Mouse (Mus musculus) cerebellum, adult 2 months (tissue): Measurements from ENCODE around the gene Kdm4b.

Experiments
- CTCF ChIP-seq: fragments of 200-500 bp; IDR thresholded peaks from 2 replicates; pipeline ENCODE4 v1.5.1; 2011; ENCODE audit warnings: low read depth, mild to moderate bottlenecking, control low read depth, low read length, moderate library complexity, borderline replicate concordance; ENCODE audit not compliant: insufficient read depth
- POLR2A ChIP-seq: fragments of 200-500 bp; IDR thresholded peaks from 2 replicates; pipeline ENCODE4 v1.6.1; 2011; ENCODE audit warnings: low read length, control low read depth, borderline replicate concordance; ENCODE audit not compliant: insufficient read depth

DNA sequence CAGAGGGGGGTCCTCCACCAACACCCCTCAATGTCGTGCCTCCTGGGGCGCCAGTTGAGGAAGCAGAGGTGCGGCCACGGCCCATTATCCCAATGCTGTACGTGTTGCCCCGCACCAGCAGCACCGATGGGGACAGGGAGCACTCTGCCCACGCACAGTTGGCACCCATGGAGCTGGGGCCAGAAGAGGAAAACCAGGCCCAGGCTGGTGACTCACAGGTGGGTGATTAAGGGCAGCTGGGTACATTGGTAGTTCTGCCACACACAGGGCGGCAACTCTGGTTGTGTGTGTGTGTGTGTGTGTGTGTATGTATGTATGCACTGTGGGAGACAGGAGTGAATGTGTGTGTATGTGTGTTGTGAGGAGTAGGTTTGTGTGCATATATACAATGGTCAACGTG lies 68.0 kb downstream of the Kdm4b start:
- TF ChIP-seq CTCF = no peak
- TF ChIP-seq POLR2A = no peak
